Mouse (Mus musculus) G1E-ER4 (cell line): ENCODE measurements around the gene Bcl11a. TPM values are rescaled to one million over a fixed set of nuclear protein-coding genes. Genes with fewer than 3 reads are reported as not detected.

ENCODE experiments used
- GATA1 ChIP-seq: IDR thresholded peaks from one replicate; pipeline ENCODE4 v1.8.0; 2012; ENCODE audit warnings: low read length, inconsistent platforms
- polyA plus RNA-seq: library from polyadenylated mRNA; stranded (reverse); fragments of >175 nt; gene quantifications from 2 replicates; pipeline ENCODE4 v1.2.3, GENCODE M21; 2012

Bcl11a gene
- polyA plus RNA-seq, 1 experiment: 115 TPM

DNA sequence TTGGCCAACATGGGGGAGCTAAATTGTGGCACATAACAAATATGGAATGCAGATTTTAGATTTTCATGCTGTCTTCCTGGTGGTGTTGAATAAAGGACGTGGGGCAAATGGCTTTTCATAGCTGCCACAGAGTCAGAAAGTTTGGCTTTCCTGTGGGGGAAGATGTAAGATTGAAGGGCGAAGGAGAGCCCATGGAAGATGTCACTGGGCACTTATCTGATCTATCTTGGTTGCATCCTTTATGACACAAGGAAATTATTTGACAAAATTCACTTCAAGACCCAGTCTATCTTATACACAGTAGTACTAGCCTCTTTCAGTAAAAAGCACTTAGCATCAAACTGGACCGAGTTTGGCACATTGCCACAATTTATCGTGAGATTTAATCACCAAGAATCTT lies 12.6 kb downstream of the Bcl11a start:
- no peak for TF ChIP-seq GATA1

DNA sequence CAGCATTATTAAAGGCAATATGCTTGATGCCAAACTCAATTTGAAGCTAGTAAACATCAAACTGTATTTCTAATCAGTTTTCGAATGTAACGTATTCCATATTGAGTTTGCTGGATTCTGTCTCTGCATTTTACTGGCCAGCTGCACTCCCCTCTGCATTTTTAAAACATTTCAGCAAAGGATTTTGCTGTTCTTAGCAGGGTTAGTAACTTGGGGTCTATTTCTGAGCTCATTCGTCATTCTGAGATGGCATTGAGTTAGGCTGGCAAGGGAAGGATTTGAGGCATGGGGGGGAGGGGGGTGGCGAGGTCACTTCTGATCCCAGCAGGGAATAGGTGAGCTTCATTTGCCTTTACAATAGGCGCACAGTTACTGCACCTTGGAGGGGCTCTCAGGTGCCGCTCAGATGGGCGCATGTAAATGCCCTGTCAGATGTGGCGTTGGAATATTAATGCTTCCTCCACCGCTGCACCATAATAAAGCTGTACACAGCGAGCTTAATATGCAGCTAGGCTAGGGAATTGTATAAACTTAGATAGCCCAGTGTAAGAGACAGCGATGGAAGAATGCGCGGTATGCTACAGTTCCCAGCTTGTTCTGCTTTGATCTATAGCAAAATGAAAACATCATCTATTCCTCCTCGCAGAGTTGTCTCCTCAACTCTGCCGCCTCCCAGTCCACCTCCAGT lies 13.7 kb downstream of the Bcl11a start:
- TF ChIP-seq GATA1: no peak

DNA sequence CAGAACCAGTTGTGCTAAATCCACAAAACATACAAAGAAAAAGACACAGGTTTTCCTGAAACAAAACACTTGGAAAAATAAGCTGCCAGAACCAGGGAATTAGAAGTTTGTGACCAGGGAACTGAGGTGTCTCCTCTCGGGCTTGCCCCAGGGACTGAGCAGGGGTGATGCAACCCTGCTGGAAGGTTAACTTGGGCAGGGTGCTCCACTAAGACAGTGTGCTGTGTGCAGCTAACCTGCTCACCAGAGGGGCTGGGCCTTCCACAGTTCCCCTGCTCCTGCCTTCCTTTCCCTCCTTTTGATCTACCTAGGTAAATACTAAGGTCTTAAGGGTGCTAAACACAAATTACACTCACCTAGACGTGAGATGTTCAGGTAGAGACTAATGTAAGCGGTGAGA lies 14.8 kb downstream of the Bcl11a start:
- TF ChIP-seq GATA1: no peak

DNA sequence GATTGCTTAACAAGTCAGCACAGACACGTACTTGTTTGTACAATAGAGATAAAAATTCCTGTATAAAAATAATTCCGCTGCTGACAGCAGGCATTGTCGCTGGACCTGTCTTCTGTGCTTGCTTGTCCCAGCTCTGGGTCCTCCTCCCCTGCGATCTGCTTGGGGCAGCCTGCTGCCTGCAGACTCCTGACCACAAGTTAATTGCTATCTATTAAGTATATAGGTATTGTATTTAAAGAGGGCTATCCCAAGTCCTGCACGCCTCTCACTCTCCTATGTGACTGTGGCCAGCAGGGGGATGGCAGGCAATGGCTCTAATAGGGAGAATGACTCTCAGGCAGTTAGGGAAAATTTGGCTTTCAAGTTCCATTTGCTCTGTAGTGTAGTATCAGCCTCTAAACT lies 16.2 kb downstream of the Bcl11a start:
- no peak for TF ChIP-seq GATA1

DNA sequence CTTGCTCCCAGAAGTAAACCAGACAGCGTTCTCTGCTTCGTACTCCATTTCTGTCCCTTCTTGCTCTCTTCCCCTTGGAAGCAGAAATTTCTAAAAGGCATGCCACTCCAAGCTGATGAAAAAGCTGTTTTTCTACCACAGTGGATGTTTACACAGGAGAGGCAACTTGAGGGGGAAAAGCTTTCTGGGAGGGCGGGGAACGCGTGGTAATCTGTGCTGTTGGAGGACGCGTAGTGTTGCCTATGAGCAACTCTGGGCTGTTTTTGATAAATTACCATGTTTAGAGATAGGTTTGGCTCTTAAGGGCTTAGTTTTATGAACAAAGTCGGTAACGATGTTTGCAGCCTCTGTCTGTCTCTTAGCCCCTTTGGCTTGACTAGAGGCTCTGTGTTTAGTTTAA lies 17.4 kb downstream of the Bcl11a start:
- no peak for TF ChIP-seq GATA1

DNA sequence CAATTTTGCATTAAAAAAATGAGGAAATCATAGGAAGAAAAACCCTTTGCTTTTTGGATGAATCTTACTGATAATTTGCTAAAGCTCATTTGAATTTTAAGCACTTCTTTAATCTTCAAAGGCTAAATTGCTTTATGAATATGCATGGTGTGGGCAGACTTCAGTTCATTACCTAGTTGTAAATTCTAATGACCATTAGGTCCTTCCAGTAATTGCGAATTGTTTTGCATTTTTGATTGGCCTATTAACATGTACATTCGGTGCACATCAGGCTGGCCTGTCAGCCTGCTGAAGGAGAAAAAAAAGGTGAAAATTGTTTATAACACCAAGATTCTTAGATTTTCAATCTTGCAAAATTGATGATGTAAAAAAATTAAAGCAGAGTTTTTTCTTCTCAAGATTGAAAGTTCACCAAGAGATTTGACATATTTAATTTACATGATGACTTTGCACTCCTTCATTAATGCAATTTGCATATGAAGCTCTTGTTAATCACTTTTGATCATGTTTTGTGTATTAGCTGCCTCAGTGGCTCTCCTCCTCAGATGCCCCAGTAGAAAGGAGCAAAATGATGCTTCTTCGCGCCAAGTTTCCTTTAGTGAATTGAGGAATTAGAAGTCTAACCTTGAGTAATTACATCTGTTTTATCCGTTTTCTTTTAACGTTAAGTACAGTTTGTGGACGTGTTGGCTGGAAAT lies 17.9 kb downstream of the Bcl11a start:
- no peak for TF ChIP-seq GATA1

DNA sequence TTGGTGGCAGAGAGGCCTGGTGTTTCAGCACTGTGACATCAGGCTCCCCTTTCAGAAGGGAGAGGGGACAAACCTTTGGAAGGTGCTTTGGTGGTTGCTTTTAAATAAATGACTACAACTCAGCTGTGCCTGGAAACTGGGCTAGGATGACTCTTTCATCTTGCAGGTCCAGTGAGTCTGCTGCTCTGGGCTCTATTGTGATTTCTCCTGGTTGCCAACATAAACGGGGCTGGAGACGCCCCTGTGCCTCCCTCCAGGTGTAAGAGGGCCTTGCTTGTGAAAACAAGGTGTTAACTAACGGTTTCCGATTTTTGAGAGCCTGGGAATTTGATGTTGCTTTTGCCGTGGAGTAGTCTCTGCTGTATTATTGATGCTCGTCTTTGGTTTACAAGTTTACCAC lies 18.6 kb downstream of the Bcl11a start:
- no peak for TF ChIP-seq GATA1

DNA sequence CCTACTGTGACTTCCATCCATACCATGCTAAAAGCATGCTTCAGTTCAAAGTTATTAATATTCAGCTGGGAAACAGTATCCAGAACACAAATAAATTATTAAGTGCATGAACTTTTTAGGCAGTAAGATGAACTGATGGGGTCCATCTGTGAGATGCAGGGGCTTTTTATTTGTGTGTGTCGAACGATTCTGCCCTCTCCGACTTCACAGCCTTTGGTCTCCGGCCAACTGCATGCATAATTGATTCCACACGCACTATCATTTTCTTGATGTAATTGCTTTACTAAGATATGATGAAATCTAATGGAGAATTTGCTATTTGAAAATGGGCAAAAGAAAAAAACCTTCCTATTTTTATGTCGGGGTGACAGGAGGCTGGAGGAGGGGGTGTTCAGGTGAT lies 19.2 kb downstream of the Bcl11a start:
- TF ChIP-seq GATA1: no peak

DNA sequence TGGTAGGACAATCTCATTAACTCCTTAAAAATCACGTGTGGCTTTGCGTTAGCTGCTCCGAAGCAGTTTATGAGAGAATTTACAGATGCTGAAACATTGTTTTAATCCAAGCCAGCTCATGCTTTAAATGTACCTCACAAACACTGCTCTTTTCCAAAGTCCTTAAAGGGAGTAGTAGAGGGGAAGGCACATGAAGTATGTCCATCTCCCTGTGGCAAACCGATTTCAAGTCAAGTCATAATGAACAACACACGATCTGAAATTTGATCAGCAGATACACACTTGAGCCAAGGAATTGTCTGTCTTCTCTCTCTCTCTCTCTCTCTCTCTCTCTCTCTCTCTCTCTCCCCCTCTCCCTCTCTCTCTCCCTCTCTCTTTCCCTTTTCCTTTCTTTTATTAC lies 20.2 kb downstream of the Bcl11a start:
- TF ChIP-seq GATA1: no peak

DNA sequence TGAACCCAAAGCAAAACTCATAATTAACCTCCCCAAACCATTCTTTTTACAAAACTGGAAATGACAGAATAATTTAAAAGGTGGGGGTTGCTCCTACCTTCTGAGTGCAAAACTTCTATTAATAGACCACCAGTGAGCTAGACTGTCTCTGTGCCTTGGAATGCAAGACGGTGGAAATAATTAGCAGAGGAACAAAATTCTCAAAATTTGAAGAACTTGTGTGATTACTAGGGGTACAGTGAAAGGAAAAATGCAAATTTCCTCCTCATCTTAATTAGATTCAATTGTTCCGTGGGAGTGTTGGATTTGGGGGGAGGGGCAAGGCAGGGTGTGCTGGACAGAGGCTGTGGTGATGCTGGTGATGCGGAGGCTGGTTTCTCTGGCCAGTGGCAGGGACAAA lies 20.8 kb downstream of the Bcl11a start:
- TF ChIP-seq GATA1: no peak

DNA sequence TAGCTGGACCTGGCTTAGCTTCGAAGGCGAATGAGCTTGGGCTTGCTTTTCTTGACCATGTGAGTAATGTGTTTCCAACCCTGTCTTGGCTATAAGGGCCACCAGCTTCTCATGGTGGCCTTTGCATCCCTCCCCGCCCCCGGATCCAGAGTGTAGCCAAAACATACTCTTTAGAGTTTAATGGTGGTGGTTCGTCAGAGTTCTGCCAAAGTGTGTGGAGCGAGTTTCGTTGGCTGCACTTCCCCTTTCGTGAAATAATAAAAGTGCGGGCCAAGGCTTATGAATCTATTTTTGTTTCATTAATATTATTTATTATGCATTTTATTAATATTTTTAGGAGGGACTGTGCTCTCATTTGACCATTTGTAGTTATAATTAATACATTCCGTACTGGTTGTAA lies 21.4 kb downstream of the Bcl11a start:
- TF ChIP-seq GATA1: no peak

DNA sequence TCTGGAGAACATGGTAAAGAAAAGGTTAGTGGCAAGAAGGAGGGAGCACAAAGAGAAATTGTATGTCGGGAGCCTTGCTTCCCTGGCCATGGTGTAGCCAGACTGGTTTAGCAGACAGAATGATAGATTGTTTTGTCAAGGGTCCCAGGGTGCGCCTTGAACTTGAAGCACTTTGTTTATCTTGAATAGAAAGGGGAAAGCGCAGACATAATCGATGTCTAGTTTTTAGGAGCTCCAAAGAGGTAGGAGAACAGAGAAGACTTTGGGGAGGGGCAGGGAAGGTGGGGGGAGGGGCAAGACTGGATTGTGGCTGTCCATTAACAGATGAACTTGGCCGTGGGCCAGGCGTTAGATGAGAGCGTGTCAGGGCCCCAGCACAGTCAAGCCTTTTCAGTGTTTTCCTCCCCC lies 22.0 kb downstream of the Bcl11a start:
- TF ChIP-seq GATA1: no peak

DNA sequence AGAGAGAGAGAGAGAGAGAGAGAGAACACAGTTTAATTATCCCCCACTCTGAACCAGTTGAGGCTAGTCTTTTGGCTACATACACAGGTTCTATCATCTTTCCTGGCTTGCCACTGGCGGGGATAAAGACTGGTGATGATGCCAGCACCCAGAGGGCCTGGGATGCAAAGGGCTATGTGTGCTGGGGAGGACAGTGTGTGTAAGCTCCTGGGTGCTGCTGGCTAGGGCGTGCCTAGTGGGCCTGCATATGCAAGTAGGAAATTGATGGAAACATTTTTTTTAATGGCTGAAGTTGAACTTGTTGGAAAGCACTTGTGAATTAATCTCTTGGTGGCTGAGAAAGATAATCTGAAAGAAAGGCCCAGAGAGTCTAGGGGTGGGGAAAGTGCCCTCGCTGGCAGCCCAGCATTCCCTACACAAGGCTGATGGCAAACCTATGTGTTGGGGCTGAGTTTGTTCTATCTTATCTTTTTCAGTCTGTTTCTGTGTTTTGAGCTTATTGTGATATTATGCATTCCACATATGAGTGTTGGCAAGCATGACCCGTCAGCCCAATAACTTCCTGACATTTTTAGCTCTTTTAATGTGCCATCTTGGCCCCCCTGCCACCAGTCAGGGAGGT lies 22.7 kb downstream of the Bcl11a start:
- no peak for TF ChIP-seq GATA1

DNA sequence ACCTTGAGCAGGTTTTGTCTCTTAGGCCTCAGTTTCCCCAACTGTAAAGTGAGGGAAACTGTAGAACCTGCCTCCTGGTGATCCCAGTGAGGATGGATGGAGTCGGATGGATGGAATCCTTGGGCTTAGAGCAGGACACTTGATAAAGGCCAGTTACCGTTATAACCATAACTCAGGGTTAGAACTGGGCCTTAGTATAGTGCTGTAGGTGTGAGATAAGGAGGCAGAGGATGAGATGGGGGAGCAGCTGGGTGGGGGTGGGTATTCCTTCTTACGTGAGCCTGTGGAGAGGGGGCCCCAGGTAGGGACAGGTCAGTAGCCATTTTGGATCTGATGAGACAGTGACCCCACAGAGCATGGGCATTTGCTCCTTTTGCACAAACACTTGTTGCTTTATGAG lies 23.8 kb downstream of the Bcl11a start:
- TF ChIP-seq GATA1: no peak

DNA sequence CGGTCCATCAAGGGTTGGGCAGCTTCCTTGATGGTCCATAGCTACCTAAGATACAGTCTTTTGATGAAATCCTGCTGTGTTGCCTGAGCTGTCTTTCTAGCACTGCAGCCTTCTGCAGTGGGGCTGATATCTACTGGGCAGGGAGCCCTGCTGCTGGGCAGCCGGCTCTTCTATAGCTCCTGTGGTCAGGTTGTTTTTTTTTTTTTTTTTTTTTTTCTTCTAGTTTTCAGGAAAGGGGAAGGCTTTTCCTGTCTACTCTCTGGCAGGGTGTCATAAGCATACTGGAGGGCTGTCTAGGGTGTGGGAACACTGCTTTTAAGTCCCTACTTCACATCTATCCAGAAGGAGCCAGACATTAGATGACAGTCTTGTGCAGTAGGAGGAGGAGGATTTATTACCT lies 24.5 kb downstream of the Bcl11a start:
- TF ChIP-seq GATA1: no peak

DNA sequence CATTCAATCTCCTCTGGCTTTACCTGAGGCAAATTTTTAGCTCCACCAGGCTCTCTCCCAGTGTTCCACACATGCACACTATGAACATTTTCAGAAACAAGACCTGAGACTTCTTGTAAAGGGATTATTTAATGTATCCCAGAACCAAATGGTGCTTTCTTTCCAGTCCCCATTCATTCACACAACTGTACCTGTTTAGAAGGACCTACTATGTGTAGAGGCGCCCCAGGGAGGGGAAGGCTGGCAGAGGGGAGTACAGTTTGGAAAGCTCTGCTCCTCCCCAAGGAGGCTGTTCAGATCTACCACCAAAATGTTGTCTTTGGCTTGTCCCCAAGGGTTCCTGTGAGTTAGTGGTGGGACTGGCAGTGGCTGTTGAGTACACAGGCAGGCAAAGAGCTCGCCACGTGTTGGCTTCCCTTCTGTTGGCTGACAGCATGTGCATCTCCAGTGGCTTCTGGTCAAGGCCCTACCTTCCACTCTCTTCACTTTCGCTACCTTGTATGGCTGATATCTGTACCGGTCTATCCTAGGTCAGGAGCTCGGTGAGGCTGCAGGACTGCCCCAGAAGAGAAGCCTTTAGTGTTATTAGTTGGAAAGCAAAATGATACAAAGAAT lies 25.4 kb downstream of the Bcl11a start:
- TF ChIP-seq GATA1: no peak

DNA sequence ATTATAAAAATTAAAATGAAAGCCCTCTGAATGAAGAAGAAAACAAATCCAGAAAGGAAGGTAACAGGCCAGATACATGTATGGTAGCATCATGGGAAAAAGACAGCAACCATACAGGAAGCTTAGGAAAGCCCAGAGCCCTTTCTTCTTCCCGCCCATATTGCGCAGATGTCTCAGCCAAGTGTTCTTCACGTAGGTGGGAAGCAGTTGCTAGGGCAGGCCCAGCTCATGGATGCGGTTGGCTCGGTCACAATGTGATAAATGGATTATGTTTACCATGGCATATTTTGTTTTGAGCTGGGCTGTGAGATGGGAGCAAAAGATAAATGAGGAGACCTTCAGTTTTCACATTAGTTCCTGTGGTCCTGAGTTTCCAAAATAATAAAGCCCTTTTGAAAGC lies 29.6 kb downstream of the Bcl11a start:
- TF ChIP-seq GATA1: no peak

DNA sequence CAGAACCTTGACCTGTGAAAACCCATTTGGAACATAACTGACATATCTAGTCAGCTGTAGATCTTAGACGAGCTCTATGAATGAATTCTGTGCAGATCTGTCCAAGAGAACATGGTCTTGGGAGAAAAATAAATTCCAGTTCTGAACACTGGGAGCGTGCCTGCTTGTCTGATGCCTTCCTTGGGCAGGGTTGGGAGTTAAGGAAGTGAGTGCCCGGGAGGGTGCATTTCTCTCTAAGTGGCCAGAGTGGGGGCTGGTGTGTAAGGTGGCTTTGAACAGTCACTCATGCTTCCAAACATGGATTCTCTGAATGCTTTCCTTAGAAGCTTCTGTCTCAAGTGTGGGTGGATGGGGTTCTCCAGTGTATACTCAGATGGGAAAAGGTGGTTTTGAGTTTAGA lies 31.1 kb downstream of the Bcl11a start:
- no peak for TF ChIP-seq GATA1
